Mouse (Mus musculus): ENCODE results near the gene Scamp4. TPM values are rescaled to one million over a fixed set of nuclear protein-coding genes. Genes with fewer than 3 reads are reported as not detected.

The Scamp4 gene
- total and polyA plus RNA-seq, 2 experiments from 2014 or later, result 43.2 to 69.1 TPM

- WGBS, result 71% methylated on average over 2 of the region's 2 CpGs
- H3K27ac ChIP-seq, result no peak overlapping the region
- peaks cover 30% of the 10 kb centered on the region for H3K4me1 ChIP-seq (ENCODE audit: insufficient read depth, low read length)
- H3K4me3 ChIP-seq (ENCODE audit: low read length), result no peak overlapping the region
- ATAC-seq, result no peak
- no peak for DNase-seq (ENCODE audit: low spot score)
- no peaks in the 10 kb centered on the region for H3K27me3 ChIP-seq (ENCODE audit: insufficient read depth, low read length)
- no peak overlapping the region for H3K4me2 ChIP-seq (ENCODE audit: low read depth, low read length)
- TF ChIP-seq CTCF (IDR thresholded peaks at IDR 0.05; ENCODE audit: low read depth), result no peak
- H3K36me3 ChIP-seq (ENCODE audit: insufficient read depth, low read length), result peaks cover 6% of the 10 kb centered on the region; the same call in 1 of the 2 replicates
- H3K9ac ChIP-seq (replicated peaks; ENCODE audit: low read length), result no peak overlapping the region
- no peaks in the 10 kb centered on the region for H3K9me3 ChIP-seq (ENCODE audit: low read length)
Measured at GRCm38 (mm10) chr10:80572477-80572876, 30.2 kb upstream of the Scamp4 start.

DNA sequence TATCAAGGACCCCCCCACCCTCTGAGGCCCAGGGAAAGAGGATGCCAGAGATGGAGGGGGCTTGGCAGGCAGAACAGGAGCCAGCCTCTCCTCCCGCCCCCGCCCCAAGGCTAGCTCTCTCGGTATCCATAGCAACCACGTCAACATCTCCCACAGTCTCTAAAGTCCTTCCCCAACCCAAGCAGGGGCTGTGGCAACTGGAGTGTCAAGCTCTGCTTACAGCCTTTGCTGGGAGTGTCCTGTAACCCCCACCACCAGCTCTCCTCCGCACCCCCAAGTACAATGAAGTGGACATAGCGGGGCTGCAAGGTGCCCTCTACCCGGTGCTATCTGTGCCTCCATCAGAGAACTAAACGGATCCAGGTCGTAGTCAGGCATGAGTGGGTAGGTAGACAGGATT is 28.7 kb upstream of the Scamp4 start:
- peaks cover 40% of the 10 kb centered on the region for H3K4me1 ChIP-seq (ENCODE audit: insufficient read depth, low read length)
- no peak overlapping the region for H3K27ac ChIP-seq
- no peak for TF ChIP-seq CTCF (IDR thresholded peaks at IDR 0.05; ENCODE audit: low read depth)
- H3K36me3 ChIP-seq (ENCODE audit: insufficient read depth, low read length), result no peaks in the 10 kb centered on the region
- no peaks in the 10 kb centered on the region for H3K9me3 ChIP-seq (ENCODE audit: low read length)
- WGBS, result 44% methylated on average over 9 of the region's 9 CpGs
- no peak overlapping the region for H3K4me2 ChIP-seq (ENCODE audit: low read depth, low read length)
- no peak overlapping the region for H3K4me3 ChIP-seq (ENCODE audit: low read length)
- no peaks in the 10 kb centered on the region for H3K27me3 ChIP-seq (ENCODE audit: insufficient read depth, low read length)
- ATAC-seq, result no peak
- DNase-seq (ENCODE audit: low spot score), result peak; percentile 59
- H3K9ac ChIP-seq (replicated peaks; ENCODE audit: low read length), result peak overlapping the region; percentile 28; the same call in 1 of the 2 replicates

- no peaks in the 10 kb centered on the region for H3K27me3 ChIP-seq (ENCODE audit: insufficient read depth, low read length)
- no peak overlapping the region for H3K9ac ChIP-seq (replicated peaks; ENCODE audit: low read length)
- H3K4me3 ChIP-seq (ENCODE audit: low read length), result no peak overlapping the region
- 0 out of 2 replicates have a peak overlapping the region, but pooled peaks have one; percentile 90 for H3K4me2 ChIP-seq (ENCODE audit: low read depth, low read length)
- no peak overlapping the region for H3K27ac ChIP-seq
- no peak for ATAC-seq
- no peaks in the 10 kb centered on the region for H3K36me3 ChIP-seq (ENCODE audit: insufficient read depth, low read length)
- TF ChIP-seq CTCF (IDR thresholded peaks at IDR 0.05; ENCODE audit: low read depth), result no peak
- no peaks in the 10 kb centered on the region for H3K9me3 ChIP-seq (ENCODE audit: low read length)
- DNase-seq (ENCODE audit: low spot score), result no peak
- WGBS, result 73% methylated on average over 3 of the region's 3 CpGs
- peaks cover 42% of the 10 kb centered on the region for H3K4me1 ChIP-seq (ENCODE audit: insufficient read depth, low read length)
Measured at GRCm38 (mm10) chr10:80574896-80575295, 27.8 kb upstream of the Scamp4 start.

- Histone ChIP-seq H3K36me3 (ENCODE audit: insufficient read depth, low read length) (no peaks in the 10 kb centered on the region), H3K9me3 (ENCODE audit: low read length) (no peaks in the 10 kb centered on the region), H3K4me3 (ENCODE audit: low read length) (peak overlapping the region; percentile 80), H3K9ac (replicated peaks; ENCODE audit: low read length) (peak overlapping the region; percentile 84), H3K4me1 (ENCODE audit: insufficient read depth, low read length) (peaks cover 37% of the 10 kb centered on the region), H3K27ac (no peak overlapping the region), H3K4me2 (ENCODE audit: low read depth, low read length) (peak overlapping the region; percentile 90), H3K27me3 (ENCODE audit: insufficient read depth, low read length) (no peaks in the 10 kb centered on the region)
- no peak for TF ChIP-seq CTCF (IDR thresholded peaks at IDR 0.05; ENCODE audit: low read depth)
- WGBS, result 15% methylated on average over 17 of the region's 17 CpGs
- no peak for DNase-seq (ENCODE audit: low spot score)
- ATAC-seq, result no peak
Measured at GRCm38 (mm10) chr10:80575925-80576324, 26.7 kb upstream of the Scamp4 start.

DNA sequence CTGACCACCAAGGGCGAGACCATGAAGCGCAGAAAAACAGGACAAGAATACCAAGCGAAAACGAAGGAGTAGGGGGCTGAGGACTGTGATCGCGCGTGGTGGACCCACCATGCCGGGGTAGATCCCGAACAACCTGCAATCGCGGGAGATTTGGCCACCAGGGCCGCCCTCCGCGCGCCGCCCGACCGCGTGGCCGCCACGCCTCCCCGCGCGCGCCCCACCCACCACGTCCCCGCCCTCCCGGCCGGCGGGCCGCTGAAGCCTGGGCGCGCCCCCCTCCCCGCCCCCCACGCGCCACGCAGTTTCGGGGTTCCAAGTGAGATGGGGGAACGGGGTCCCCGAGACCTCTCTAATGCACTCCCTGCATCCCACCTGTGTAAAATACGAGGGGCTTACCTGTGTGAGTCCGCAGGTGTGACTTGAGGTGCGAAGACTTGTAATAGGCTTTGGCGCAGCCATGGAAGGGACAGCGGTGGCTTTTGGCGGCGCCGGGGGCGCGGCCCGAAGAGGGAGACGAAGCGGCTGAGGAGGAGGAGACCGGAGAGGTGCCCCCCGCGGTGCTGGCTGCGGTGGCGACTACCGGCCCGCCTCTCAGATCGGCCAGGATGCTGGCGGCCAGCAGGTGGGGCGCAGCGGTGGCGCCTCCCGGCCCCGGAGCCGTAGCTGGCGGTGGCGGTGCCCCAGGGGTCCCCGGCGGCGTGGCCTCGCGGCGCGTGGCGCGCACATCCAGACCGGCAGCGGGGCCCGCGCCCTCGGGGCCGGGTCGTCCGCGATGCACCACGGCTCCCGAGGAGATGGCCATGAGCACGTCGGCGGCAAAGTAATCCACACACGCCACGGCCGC is 26.1 kb upstream of the Scamp4 start:
- Histone ChIP-seq H3K4me1 (ENCODE audit: insufficient read depth, low read length) (peaks cover 31% of the 10 kb centered on the region), H3K9me3 (ENCODE audit: low read length) (no peaks in the 10 kb centered on the region), H3K27me3 (ENCODE audit: insufficient read depth, low read length) (no peaks in the 10 kb centered on the region), H3K4me2 (ENCODE audit: low read depth, low read length) (peak overlapping the region; percentile 90), H3K36me3 (ENCODE audit: insufficient read depth, low read length) (no peaks in the 10 kb centered on the region), H3K27ac (peak overlapping the region; percentile 86), H3K9ac (replicated peaks; ENCODE audit: low read length) (peak overlapping the region; percentile 84), H3K4me3 (ENCODE audit: low read length) (peak overlapping the region; percentile 80)
- no peak for TF ChIP-seq CTCF (IDR thresholded peaks at IDR 0.05; ENCODE audit: low read depth)
- DNase-seq (ENCODE audit: low spot score), result peak; percentile 62
- ATAC-seq, result no peak
- under 1% methylated on average over 64 of the region's 96 CpGs for WGBS

DNA sequence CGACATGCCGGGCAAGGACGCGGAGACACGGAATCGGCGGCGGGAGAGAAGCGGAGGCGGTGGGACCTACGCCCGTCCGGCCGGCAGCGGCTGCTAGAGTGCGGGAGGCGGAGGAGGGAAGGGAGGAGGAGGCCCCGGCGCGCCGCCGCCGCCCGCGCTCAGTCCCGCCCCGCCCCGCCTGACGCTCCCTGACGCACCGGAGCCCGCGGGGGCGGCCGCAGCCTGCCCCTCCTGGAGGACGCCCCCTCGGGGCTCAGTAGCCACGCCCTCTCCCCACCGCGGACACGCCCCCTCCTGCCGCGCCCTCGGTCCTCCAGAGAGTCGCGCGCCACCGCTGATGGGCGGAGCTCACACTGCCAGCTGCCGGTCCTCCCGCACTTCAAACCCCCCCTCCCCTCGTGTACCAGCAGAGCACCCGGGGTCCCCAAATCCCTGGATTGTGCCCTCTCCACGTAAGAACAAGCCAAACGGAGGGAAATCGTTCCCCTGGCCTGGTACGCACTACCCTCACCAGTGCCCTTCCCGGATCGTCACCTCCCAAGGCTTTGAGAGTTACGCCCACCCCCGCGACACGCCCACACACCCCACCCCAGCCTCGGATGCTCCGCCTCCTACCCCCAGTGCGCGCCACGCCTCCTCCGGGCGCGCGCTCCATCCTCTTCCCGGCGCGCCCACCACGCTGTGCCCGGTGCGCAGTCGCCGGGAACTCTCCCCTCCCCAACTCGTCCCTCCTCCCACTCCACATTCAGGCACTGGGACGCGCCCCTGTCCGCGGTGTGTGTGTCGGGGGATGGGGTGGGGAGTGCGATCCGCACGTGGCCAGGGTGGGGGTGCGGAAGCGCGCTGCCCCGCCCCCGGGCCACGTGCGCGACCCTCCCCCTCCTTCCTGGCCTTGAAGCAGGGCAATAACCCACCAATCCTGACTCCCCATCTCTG is 25.2 kb upstream of the Scamp4 start, which contains the start of gene Klf16:
Klf16 (minus strand) TSS at position 127 of the 936 bp plus-strand sequence.
- no peak for TF ChIP-seq CTCF (IDR thresholded peaks at IDR 0.05; ENCODE audit: low read depth)
- H3K4me1 ChIP-seq (ENCODE audit: insufficient read depth, low read length), result peaks cover 30% of the 10 kb centered on the region
- WGBS, result 1% methylated on average over 72 of the region's 97 CpGs
- peak within 1 kb of the TSS; percentile 90 for H3K4me2 ChIP-seq (ENCODE audit: low read depth, low read length)
- peak; percentile 94 for DNase-seq (ENCODE audit: low spot score)
- H3K27me3 ChIP-seq (ENCODE audit: insufficient read depth, low read length), result no peaks in the 10 kb centered on the region
- H3K27ac ChIP-seq, result peak within 1 kb of the TSS; percentile 86
- no peaks in the 10 kb centered on the region for H3K9me3 ChIP-seq (ENCODE audit: low read length)
- peak within 1 kb of the TSS; percentile 84 for H3K9ac ChIP-seq (replicated peaks; ENCODE audit: low read length)
- no peaks in the 10 kb centered on the region for H3K36me3 ChIP-seq (ENCODE audit: insufficient read depth, low read length)
- peak within 1 kb of the TSS; percentile 80 for H3K4me3 ChIP-seq (ENCODE audit: low read length)
- ATAC-seq, result peak; percentile 88

Data from hindbrain, postnatal 0 days (tissue).